Mouse (Mus musculus): ENCODE measurements around the gene Cacnb2. TPM values are rescaled to one million over a fixed set of nuclear protein-coding genes. Genes with fewer than 3 reads are reported as not detected.

The Cacnb2 gene
- 10 to 100 TPM; 46.4 to 49.2 TPM for total RNA-seq (2021)
- long read RNA-seq, experiment 1, partial matches to known transcripts: 4 of 8 reads
- long read RNA-seq, experiment 1, other reads (novel, unspliced or antisense): 4 of 8 reads
- long read RNA-seq, experiment 2, partial matches to known transcripts: 1 of 2 reads
- long read RNA-seq, experiment 2, other reads (novel, unspliced or antisense): 0 of 2 reads

GRCm38 (mm10) chr2:14602788-14603187, at the start of gene Cacnb2:
Cacnb2 (plus strand) TSS chr2:14603088.
- no peak for DNase-seq

GRCm38 (mm10) chr2:14568020-14568419, 34.9 kb upstream of the Cacnb2 start:
- no peak for DNase-seq

GRCm38 (mm10) chr2:14571300-14571699, 31.6 kb upstream of the Cacnb2 start:
- DNase-seq: no peak

- no peak for DNase-seq
Observed at GRCm38 (mm10) chr2:14589541-14589940, 13.3 kb upstream of the Cacnb2 start.

GRCm38 (mm10) chr2:14597909-14598563, 4.9 kb upstream of the Cacnb2 start:
- no peak for DNase-seq

- peak; percentile 88 to 90 for DNase-seq
Observed at GRCm38 (mm10) chr2:14603784-14604781, 1.2 kb downstream of the Cacnb2 start.

GRCm38 (mm10) chr2:14604791-14605190, 1.9 kb downstream of the Cacnb2 start:
- DNase-seq: peak; percentile 44 to 61

- DNase-seq: peak in 1 of 2 experiments; percentile 12
Observed at GRCm38 (mm10) chr2:14605207-14605606, 2.3 kb downstream of the Cacnb2 start.

- peak in 1 of 2 experiments; percentile 18 for DNase-seq
Observed at GRCm38 (mm10) chr2:14608606-14609005, 5.7 kb downstream of the Cacnb2 start.

- no peak for DNase-seq
Observed at GRCm38 (mm10) chr2:14612705-14613104, 9.8 kb downstream of the Cacnb2 start.

GRCm38 (mm10) chr2:14616361-14616760, 13.5 kb downstream of the Cacnb2 start:
- DNase-seq: no peak

GRCm38 (mm10) chr2:14620120-14620853, 17.4 kb downstream of the Cacnb2 start:
- no peak for DNase-seq

- DNase-seq: no peak
Observed at GRCm38 (mm10) chr2:14620891-14621290, 18.0 kb downstream of the Cacnb2 start.

- DNase-seq: no peak
Observed at GRCm38 (mm10) chr2:14623820-14624219, 20.9 kb downstream of the Cacnb2 start.

GRCm38 (mm10) chr2:14629814-14630492, 27.1 kb downstream of the Cacnb2 start:
- no peak for DNase-seq

GRCm38 (mm10) chr2:14631590-14631989, 28.7 kb downstream of the Cacnb2 start:
- DNase-seq: no peak

GRCm38 (mm10) chr2:14633202-14633601, 30.3 kb downstream of the Cacnb2 start:
- no peak for DNase-seq

- DNase-seq: no peak
Observed at GRCm38 (mm10) chr2:14639266-14639665, 36.4 kb downstream of the Cacnb2 start.

- DNase-seq: no peak
Observed at GRCm38 (mm10) chr2:14639877-14640276, 37.0 kb downstream of the Cacnb2 start.

GRCm38 (mm10) chr2:14641040-14641439, 38.2 kb downstream of the Cacnb2 start:
- DNase-seq: peak in 1 of 2 experiments; percentile 26

GRCm38 (mm10) chr2:14651268-14651667, 48.4 kb downstream of the Cacnb2 start:
- peak; percentile 36 to 47 for DNase-seq

Data from adrenal gland, postnatal 36 days (tissue).